In genomic region chr8:95893701-95894100, GRCm38 (mm10) we compare ENCODE assay signal across 16 mouse cellular contexts.
"Had no signal": no experiment of that assay in that cellular context is flagged by ENCODE, and none has a peak within 500 bp of the region (broad histone marks: within the 10 kb centered on the region; RNA-seq: fewer than 3 reads in every experiment).

No protein-coding gene starts in this region.

- DNase-seq: heart, postnatal 10 days; heart, postnatal 14 days; heart, postnatal 36 days; heart, postnatal 4 days; kidney, adult 11 months; kidney, adult 18-20 months; kidney, adult 2 months; kidney, adult 8-10 months; kidney, adult 9 months; kidney, postnatal 10 days; kidney, postnatal 14 days; kidney, postnatal 25 days; kidney, postnatal 36 days; kidney, postnatal 4 days; layer of hippocampus, adult 9-11 months; layer of hippocampus, postnatal 36 days had no signal
